Mouse (Mus musculus) forebrain, embryonic 13.5 days (tissue): ENCODE data around the gene Kbtbd12. TPM values are rescaled to one million over a fixed set of nuclear protein-coding genes. Genes with fewer than 3 reads are reported as not detected.

Experiments used
- ATAC-seq: fragments of 200-750 bp; cut with Nextera tagmentation; 2 replicates; pipeline ENCODE4 v1.8.0; 2017
- H3K27ac ChIP-seq: fragments of 300-500 bp; sonication (generic); 2 replicates; pipeline ENCODE4 v1.5.1; 2015; ENCODE audit warnings: inconsistent platforms, mild to moderate bottlenecking, moderate library complexity
- H3K27me3 ChIP-seq: fragments of 300-500 bp; sonication (generic); 2 replicates; pipeline ENCODE4 v1.6.1; 2015; ENCODE audit warnings: mild to moderate bottlenecking, inconsistent platforms
- H3K36me3 ChIP-seq: fragments of 300-500 bp; sonication (generic); 2 replicates; pipeline ENCODE4 v1.6.1; 2015; ENCODE audit warnings: mild to moderate bottlenecking, inconsistent platforms; ENCODE audit not compliant: poor library complexity, severe bottlenecking
- H3K4me1 ChIP-seq: fragments of 300-500 bp; sonication (generic); 2 replicates; pipeline ENCODE4 v1.6.1; 2015; ENCODE audit warnings: inconsistent platforms
- H3K4me2 ChIP-seq: fragments of 300-500 bp; sonication (generic); 2 replicates; pipeline ENCODE4 v1.6.1; 2015; ENCODE audit warnings: inconsistent platforms, mild to moderate bottlenecking, moderate library complexity
- H3K4me3 ChIP-seq: fragments of 300-500 bp; sonication (generic); 2 replicates; pipeline ENCODE4 v1.5.1; 2015; ENCODE audit warnings: mild to moderate bottlenecking, inconsistent platforms
- H3K9ac ChIP-seq: fragments of 300-500 bp; sonication (generic); 2 replicates; pipeline ENCODE4 v1.6.1; 2015; ENCODE audit warnings: mild to moderate bottlenecking, inconsistent platforms
- H3K9me3 ChIP-seq: fragments of 300-500 bp; sonication (generic); replicated peaks from 2 replicates; pipeline ENCODE4 v1.6.1; 2016; ENCODE audit warnings: inconsistent platforms
- WGBS: fragments of 180-500 bp; shearing (Covaris S2); methylation state at CpG from one replicate; pipeline ENCODE4 v1.1.7; 2015; 5-methylcytosine and 5-hydroxymethylcytosine counted together
- polyA plus RNA-seq: library from polyadenylated mRNA; unstranded; fragments of >200 nt; fragmentation: Nextera tagmentation; extraction: Ambion mirVana; gene quantifications from 2 replicates; pipeline ENCODE4 v1.2.1, GENCODE M21; 2015

Gene Kbtbd12
- polyA plus RNA-seq, 1 experiment from 2014 or later: not detected

GRCm38 (mm10) chr6:88544644-88545396, 92.9 kb downstream of the Kbtbd12 start:
- ATAC-seq: no peak
- Histone ChIP-seq H3K9me3 (no peaks in the 10 kb centered on the region), H3K27ac (peak overlapping the region; percentile 11), H3K27me3 (peaks cover 36% of the 10 kb centered on the region), H3K4me3 (no peak overlapping the region), H3K9ac (no peak overlapping the region), H3K4me2 (no peak overlapping the region), H3K4me1 (peaks cover 6% of the 10 kb centered on the region; the same call in 1 of the 2 replicates), H3K36me3 (no peaks in the 10 kb centered on the region)
- WGBS: 24% methylated on average over 11 of the region's 11 CpGs

DNA sequence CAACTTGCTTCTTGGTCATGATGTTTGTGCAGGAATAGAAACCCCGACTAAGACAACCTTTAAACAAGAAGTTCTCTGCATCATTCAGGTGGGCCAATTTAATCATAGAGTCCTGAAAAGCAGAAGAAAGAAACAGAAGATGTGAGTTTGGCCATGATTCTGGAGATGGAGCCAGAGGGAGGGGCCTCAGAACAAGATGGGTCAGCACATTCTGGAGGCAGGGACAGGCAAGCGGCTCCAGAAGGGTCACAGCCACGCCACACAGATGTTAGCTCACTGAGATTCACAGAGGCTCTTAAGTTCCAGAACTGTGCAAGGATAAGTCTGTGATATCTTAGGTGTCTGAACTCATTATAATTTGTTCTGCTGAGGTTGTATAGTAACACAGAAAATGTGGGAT, 93.5 kb downstream of the Kbtbd12 start:
- H3K9ac ChIP-seq: no peak overlapping the region

DNA sequence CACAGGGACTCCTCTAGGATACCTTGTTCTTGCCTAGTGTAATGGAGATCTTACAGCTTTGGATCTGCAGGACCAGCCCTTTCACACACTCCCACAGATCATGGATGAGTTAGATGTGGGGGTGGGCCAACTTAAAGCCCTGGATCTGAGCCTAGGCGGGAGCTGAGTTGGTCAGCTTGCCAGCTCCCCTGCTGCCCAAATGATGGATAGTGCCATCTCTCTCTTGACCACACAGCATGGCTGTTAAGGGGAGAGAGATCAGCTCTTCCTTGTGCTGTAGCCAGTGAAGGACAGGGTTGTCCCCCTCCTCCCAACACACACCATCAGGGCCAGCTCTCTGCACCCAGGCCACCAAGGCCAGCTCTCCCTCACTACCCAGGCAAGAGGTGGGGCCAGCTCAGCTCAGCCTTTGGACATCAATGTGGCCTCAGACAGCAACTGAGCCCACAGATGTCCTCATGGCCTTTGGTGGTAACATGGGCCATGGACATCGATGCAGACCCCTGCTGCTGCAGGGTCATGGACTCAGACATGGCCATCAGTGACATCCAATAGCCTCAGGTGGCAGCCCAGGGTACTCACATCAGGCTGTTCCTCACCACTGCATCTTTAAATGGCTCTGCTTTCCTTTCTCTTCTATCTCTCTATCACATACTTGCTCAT, 97.5 kb downstream of the Kbtbd12 start:
- ATAC-seq: no peak

More for the DNA sequence above, 93.5 kb downstream of the Kbtbd12 start:
- Histone ChIP-seq H3K27ac (peak overlapping the region; percentile 11; the same call in 1 of the 2 replicates), H3K27me3 (peaks cover 36% of the 10 kb centered on the region), H3K4me3 (no peak overlapping the region), H3K4me1 (peaks cover 6% of the 10 kb centered on the region; the same call in 1 of the 2 replicates), H3K4me2 (no peak overlapping the region), H3K36me3 (no peaks in the 10 kb centered on the region), H3K9me3 (no peaks in the 10 kb centered on the region)
- 85% methylated on average over 3 of the region's 3 CpGs for WGBS
- ATAC-seq: no peak

GRCm38 (mm10) chr6:88530306-88530705, 107.4 kb downstream of the Kbtbd12 start:
- no peak for ATAC-seq
- Histone ChIP-seq H3K27me3 (no peaks in the 10 kb centered on the region), H3K9ac (no peak overlapping the region), H3K9me3 (no peaks in the 10 kb centered on the region), H3K36me3 (no peaks in the 10 kb centered on the region), H3K4me2 (no peak overlapping the region), H3K4me1 (no peaks in the 10 kb centered on the region), H3K4me3 (no peak overlapping the region), H3K27ac (no peak overlapping the region)

More for the DNA sequence above, 97.5 kb downstream of the Kbtbd12 start:
- Histone ChIP-seq H3K36me3 (no peaks in the 10 kb centered on the region), H3K9ac (no peak overlapping the region), H3K4me3 (no peak overlapping the region), H3K4me1 (peaks cover 3% of the 10 kb centered on the region; the same call in 1 of the 2 replicates), H3K27ac (no peak overlapping the region), H3K4me2 (no peak overlapping the region), H3K9me3 (no peaks in the 10 kb centered on the region), H3K27me3 (peaks cover 10% of the 10 kb centered on the region; the same call in 1 of the 2 replicates)
- WGBS: 82% methylated on average over 2 of the region's 2 CpGs

GRCm38 (mm10) chr6:88524056-88524455, 113.7 kb downstream of the Kbtbd12 start:
- peaks cover 9% of the 10 kb centered on the region for H3K4me1 ChIP-seq
- H3K4me2 ChIP-seq: no peak overlapping the region
- no peaks in the 10 kb centered on the region for H3K9me3 ChIP-seq
- no peak overlapping the region for H3K9ac ChIP-seq
- no peaks in the 10 kb centered on the region for H3K36me3 ChIP-seq
- ATAC-seq: no peak
- no peak overlapping the region for H3K4me3 ChIP-seq
- no peak overlapping the region for H3K27ac ChIP-seq
- WGBS: 87% methylated on average over 4 of the region's 4 CpGs
- no peaks in the 10 kb centered on the region for H3K27me3 ChIP-seq

GRCm38 (mm10) chr6:88523451-88523850, 114.3 kb downstream of the Kbtbd12 start:
- 89% methylated on average over 3 of the region's 3 CpGs for WGBS
- no peak for ATAC-seq
- Histone ChIP-seq H3K27me3 (no peaks in the 10 kb centered on the region), H3K9me3 (no peaks in the 10 kb centered on the region), H3K4me2 (no peak overlapping the region), H3K4me3 (no peak overlapping the region), H3K27ac (no peak overlapping the region), H3K4me1 (peaks cover 10% of the 10 kb centered on the region), H3K36me3 (no peaks in the 10 kb centered on the region), H3K9ac (no peak overlapping the region)

DNA sequence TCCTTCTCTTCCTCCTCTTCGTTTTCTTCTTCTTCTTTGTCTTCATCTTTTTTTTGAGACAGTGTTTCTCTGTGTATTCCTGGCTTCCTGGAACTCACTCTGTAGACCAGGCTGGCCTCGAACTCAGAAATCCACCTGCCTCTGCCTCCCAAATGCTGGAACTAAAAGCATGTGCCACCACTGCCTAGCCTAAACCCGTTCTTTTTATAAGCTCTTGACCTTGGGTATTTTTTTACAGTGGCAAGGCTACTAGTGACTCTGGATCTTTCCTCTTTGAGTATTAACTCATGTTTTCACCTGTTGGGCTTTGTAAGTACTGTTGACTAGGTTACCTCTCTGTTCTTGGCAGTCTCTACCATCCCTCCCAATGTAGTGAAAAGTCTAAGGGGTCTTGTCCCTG, 114.7 kb downstream of the Kbtbd12 start:
- Histone ChIP-seq H3K27ac (no peak overlapping the region), H3K27me3 (no peaks in the 10 kb centered on the region), H3K9ac (no peak overlapping the region), H3K4me1 (peaks cover 10% of the 10 kb centered on the region), H3K9me3 (no peaks in the 10 kb centered on the region), H3K4me2 (no peak overlapping the region), H3K36me3 (no peaks in the 10 kb centered on the region), H3K4me3 (no peak overlapping the region)
- WGBS: 76% methylated on average over 3 of the region's 3 CpGs
- ATAC-seq: no peak

- 65% methylated on average over 3 of the region's 3 CpGs for WGBS
- H3K9ac ChIP-seq: no peak overlapping the region
- ATAC-seq: no peak
- no peaks in the 10 kb centered on the region for H3K9me3 ChIP-seq
- no peak overlapping the region for H3K4me2 ChIP-seq
- no peak overlapping the region for H3K27ac ChIP-seq
- H3K4me3 ChIP-seq: no peak overlapping the region
- no peaks in the 10 kb centered on the region for H3K27me3 ChIP-seq
- H3K4me1 ChIP-seq: peaks cover 14% of the 10 kb centered on the region
- H3K36me3 ChIP-seq: no peaks in the 10 kb centered on the region
Observed at GRCm38 (mm10) chr6:88522606-88523005, 115.1 kb downstream of the Kbtbd12 start.

DNA sequence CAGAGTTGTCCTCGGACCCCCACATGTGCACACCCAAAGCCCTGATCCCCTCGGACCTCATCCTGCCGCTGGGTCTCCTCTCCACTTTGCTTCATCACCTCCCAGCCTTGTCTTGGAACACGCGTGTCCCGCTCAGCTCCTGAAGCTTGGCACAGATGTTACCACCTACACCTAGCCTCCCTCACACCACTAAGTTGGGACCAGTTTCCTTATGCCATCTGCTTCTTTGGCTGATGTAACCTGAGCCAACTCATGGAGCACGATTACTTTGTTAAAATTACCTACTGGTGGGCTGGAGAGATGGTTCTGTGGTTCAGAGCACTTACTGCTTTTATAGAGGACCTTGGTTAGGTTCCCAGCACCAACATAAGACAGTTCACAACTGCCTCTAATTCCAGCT, 115.9 kb downstream of the Kbtbd12 start:
- Histone ChIP-seq H3K4me1 (peaks cover 22% of the 10 kb centered on the region), H3K4me2 (no peak overlapping the region), H3K4me3 (no peak overlapping the region), H3K9me3 (no peaks in the 10 kb centered on the region), H3K27ac (no peak overlapping the region), H3K36me3 (peaks cover under 1% of the 10 kb centered on the region; the same call in 1 of the 2 replicates), H3K27me3 (no peaks in the 10 kb centered on the region), H3K9ac (no peak overlapping the region)
- 83% methylated on average over 7 of the region's 7 CpGs for WGBS
- no peak for ATAC-seq

- ATAC-seq: peak; percentile 99
- Histone ChIP-seq H3K9me3 (no peaks in the 10 kb centered on the region), H3K4me2 (peak within 1 kb of the TSS; percentile 72), H3K4me3 (peak within 1 kb of the TSS; percentile 97), H3K9ac (peak within 1 kb of the TSS; percentile 95), H3K27ac (peak within 1 kb of the TSS; percentile 85), H3K4me1 (peaks cover 26% of the 10 kb centered on the region), H3K27me3 (no peaks in the 10 kb centered on the region), H3K36me3 (peaks cover 30% of the 10 kb centered on the region)
- under 1% methylated on average over 76 of the region's 80 CpGs for WGBS
Observed at GRCm38 (mm10) chr6:88518404-88519263, 119.1 kb downstream of the Kbtbd12 start, which contains the start of gene Sec61a1. Sec61a1 (minus strand) TSS chr6:88518905.

GRCm38 (mm10) chr6:88517701-88518403, 119.9 kb downstream of the Kbtbd12 start:
- Histone ChIP-seq H3K36me3 (peaks cover 36% of the 10 kb centered on the region), H3K4me2 (peak overlapping the region; percentile 72), H3K27me3 (no peaks in the 10 kb centered on the region), H3K4me3 (peak overlapping the region; percentile 97), H3K9ac (peak overlapping the region; percentile 95), H3K9me3 (no peaks in the 10 kb centered on the region), H3K4me1 (peaks cover 26% of the 10 kb centered on the region), H3K27ac (peak overlapping the region; percentile 79; the same call in 1 of the 2 replicates)
- no peak for ATAC-seq
- WGBS: 14% methylated on average over 18 of the region's 18 CpGs
